Mouse (Mus musculus): ENCODE data around the gene Entpd3.

- TF ChIP-seq CTCF (IDR thresholded peaks at IDR 0.05; ENCODE audit: low read depth) (no peak), EP300 (optimal IDR thresholded peaks at IDR 0.05) (no peak)
Measured at GRCm38 (mm10) chr9:120545994-120546393, 6.4 kb downstream of the Entpd3 start.
